Mouse (Mus musculus) cerebellum, adult 9-11 months (tissue): ENCODE data around the gene 4930595D18Rik.

Source experiments
- DNase-seq: peaks from one replicate; pipeline ENCODE4 v3.0.0; 2022

4930595D18Rik gene

GRCm38 (mm10) chr12:111165146-111165812, 19.0 kb downstream of the 4930595D18Rik start:
- DNase-seq, result peak; percentile 60

- peak; percentile 87 for DNase-seq
Observed at GRCm38 (mm10) chr12:111164310-111164751, 20.0 kb downstream of the 4930595D18Rik start.

GRCm38 (mm10) chr12:111162312-111163061, 21.8 kb downstream of the 4930595D18Rik start:
- no peak for DNase-seq

GRCm38 (mm10) chr12:111161943-111162311, 22.4 kb downstream of the 4930595D18Rik start:
- no peak for DNase-seq

- DNase-seq, result no peak
Observed at GRCm38 (mm10) chr12:111160871-111161270, 23.4 kb downstream of the 4930595D18Rik start.

GRCm38 (mm10) chr12:111159659-111160428, 24.4 kb downstream of the 4930595D18Rik start:
- DNase-seq, result no peak

- DNase-seq, result no peak
Observed at GRCm38 (mm10) chr12:111155756-111156155, 28.5 kb downstream of the 4930595D18Rik start.

GRCm38 (mm10) chr12:111154641-111155040, 29.6 kb downstream of the 4930595D18Rik start:
- no peak for DNase-seq

GRCm38 (mm10) chr12:111153946-111154345, 30.3 kb downstream of the 4930595D18Rik start:
- no peak for DNase-seq

GRCm38 (mm10) chr12:111152981-111153710, 31.1 kb downstream of the 4930595D18Rik start:
- DNase-seq, result peak; percentile 50

GRCm38 (mm10) chr12:111152579-111152978, 31.7 kb downstream of the 4930595D18Rik start:
- DNase-seq, result no peak

GRCm38 (mm10) chr12:111151422-111152156, 32.7 kb downstream of the 4930595D18Rik start:
- DNase-seq, result no peak

GRCm38 (mm10) chr12:111150236-111150596, 34.1 kb downstream of the 4930595D18Rik start:
- no peak for DNase-seq

- DNase-seq, result no peak
Observed at GRCm38 (mm10) chr12:111149495-111150235, 34.6 kb downstream of the 4930595D18Rik start.

- no peak for DNase-seq
Observed at GRCm38 (mm10) chr12:111145269-111145668, 39.0 kb downstream of the 4930595D18Rik start.

- no peak for DNase-seq
Observed at GRCm38 (mm10) chr12:111144598-111144997, 39.7 kb downstream of the 4930595D18Rik start.

GRCm38 (mm10) chr12:111143509-111144063, 40.7 kb downstream of the 4930595D18Rik start:
- DNase-seq, result no peak

- DNase-seq, result peak; percentile 32
Observed at GRCm38 (mm10) chr12:111143005-111143508, 41.2 kb downstream of the 4930595D18Rik start.

- DNase-seq, result no peak
Observed at GRCm38 (mm10) chr12:111137079-111137478, 47.2 kb downstream of the 4930595D18Rik start.

- no peak for DNase-seq
Observed at GRCm38 (mm10) chr12:111135953-111136352, 48.3 kb downstream of the 4930595D18Rik start.
